Mouse (Mus musculus) CH12.LX (cell line): ENCODE measurements around the gene Atg5. TPM values are rescaled to one million over a fixed set of nuclear protein-coding genes. Genes with fewer than 3 reads are reported as not detected.

Experiments used
- DNase-seq: peaks from one replicate; pipeline ENCODE4 v3.0.0-alpha.2; 2013; ENCODE audit errors: extremely low read depth
- H3K27ac ChIP-seq: 2 replicates; pipeline ENCODE4 v1.5.1; 2012; ENCODE audit warnings: low read depth, mild to moderate bottlenecking, control low read depth, moderate library complexity; ENCODE audit not compliant: insufficient read depth
- H3K27me3 ChIP-seq: replicated peaks from 2 replicates; pipeline ENCODE3; 2012; ENCODE audit warnings: inconsistent platforms
- H3K36me3 ChIP-seq, 2 experiments: replicated peaks in 1 of 2; 2 replicates each; pipeline versions ENCODE3 to v1.6.1; 2012; ENCODE audit warnings: inconsistent platforms in 1 of 2, low read length in 1 of 2, mild to moderate bottlenecking in 1 of 2, mixed read lengths in 1 of 2, moderate library complexity in 1 of 2; ENCODE audit not compliant: control insufficient read depth in 1 of 2, insufficient read depth in 1 of 2
- H3K4me1 ChIP-seq, 2 experiments: 2 replicates each; pipeline ENCODE4 v1.6.1; 2012; ENCODE audit warnings: inconsistent platforms in 1 of 2, moderate library complexity in 1 of 2; ENCODE audit not compliant: insufficient read depth in 2 of 2, control insufficient read depth in 1 of 2
- H3K4me2 ChIP-seq: 2 replicates; pipeline ENCODE4 v1.6.1; 2012; ENCODE audit warnings: low read depth, mild to moderate bottlenecking, control low read depth; ENCODE audit not compliant: poor library complexity, insufficient read depth, severe bottlenecking
- H3K4me3 ChIP-seq, 3 experiments: fragments of 150-350 bp in 1 of 3; sonication (generic) in 1 of 3; replicated peaks in 1 of 3; 2 replicates each; pipeline versions ENCODE3 to v1.5.1; 2011 to 2012; ENCODE audit warnings: low read depth in 2 of 3, low read length in 2 of 3, mild to moderate bottlenecking in 2 of 3, moderate library complexity in 2 of 3, control low read depth in 1 of 3, improper control_type of control experiment in 1 of 3, inconsistent platforms in 1 of 3, mixed read lengths in 1 of 3; ENCODE audit not compliant: poor library complexity in 1 of 3
- H3K79me2 ChIP-seq: replicated peaks from 2 replicates; pipeline ENCODE4 v1.6.1; 2012; ENCODE audit warnings: mild to moderate bottlenecking, moderate library complexity; ENCODE audit not compliant: control insufficient read depth, poor library complexity, insufficient read depth, severe bottlenecking; ENCODE audit errors: extremely low read depth
- H3K9ac ChIP-seq: 2 replicates; pipeline ENCODE4 v1.6.1; 2012; ENCODE audit warnings: low read depth, mild to moderate bottlenecking, control low read depth, moderate library complexity; ENCODE audit not compliant: insufficient read depth
- H3K9me3 ChIP-seq: replicated peaks from 2 replicates; pipeline ENCODE3; 2012; ENCODE audit warnings: low read length, inconsistent platforms, mixed read lengths
- BHLHE40 ChIP-seq: IDR thresholded peaks from 2 replicates; pipeline ENCODE4 v1.6.1; 2011; ENCODE audit warnings: mild to moderate bottlenecking, low read depth, low read length, improper control_type of control experiment
- ELF1 ChIP-seq: IDR thresholded peaks from 2 replicates; pipeline ENCODE4 v1.6.1; 2014; ENCODE audit warnings: low read depth, mild to moderate bottlenecking, inconsistent platforms, low read length, improper control_type of control experiment
- EP300 ChIP-seq: IDR thresholded peaks from 2 replicates; pipeline ENCODE4 v1.6.1; 2011; ENCODE audit warnings: low read length, improper control_type of control experiment
- ETS1 ChIP-seq: conservative IDR thresholded peaks from 2 replicates; pipeline ENCODE4 v1.6.1; 2012; ENCODE audit warnings: low read depth, mild to moderate bottlenecking, inconsistent platforms, low read length, improper control_type of control experiment, moderate library complexity
- GABPA ChIP-seq: IDR thresholded peaks from 2 replicates; pipeline ENCODE4 v1.6.1; 2012; ENCODE audit warnings: low read depth, low read length, improper control_type of control experiment, inconsistent platforms; ENCODE audit not compliant: insufficient replicate concordance
- JUND ChIP-seq: conservative IDR thresholded peaks from 2 replicates; pipeline ENCODE4 v1.6.1; 2011; ENCODE audit warnings: low read depth, low read length, improper control_type of control experiment
- KAT2A ChIP-seq: IDR thresholded peaks from 2 replicates; pipeline ENCODE4 v1.6.1; 2012; ENCODE audit warnings: low read length, improper control_type of control experiment, inconsistent platforms; ENCODE audit not compliant: insufficient replicate concordance
- MAFK ChIP-seq: IDR thresholded peaks from 2 replicates; pipeline ENCODE4 v1.6.1; 2011; ENCODE audit warnings: low read length, improper control_type of control experiment; ENCODE audit not compliant: insufficient replicate concordance
- MAX ChIP-seq: IDR thresholded peaks from 2 replicates; pipeline ENCODE4 v1.6.1; 2011; ENCODE audit warnings: low read length, improper control_type of control experiment
- MAZ ChIP-seq: IDR thresholded peaks from 2 replicates; pipeline ENCODE4 v1.6.1; 2012; ENCODE audit warnings: low read depth, mild to moderate bottlenecking, inconsistent platforms, low read length, improper control_type of control experiment, moderate library complexity
- NELFE ChIP-seq: IDR thresholded peaks from 2 replicates; pipeline ENCODE4 v1.6.1; 2011; ENCODE audit warnings: low read depth, low read length, improper control_type of control experiment
- NRF1 ChIP-seq: IDR thresholded peaks from 2 replicates; pipeline ENCODE4 v1.6.1; 2014; ENCODE audit warnings: low read depth, mild to moderate bottlenecking, inconsistent platforms, low read length, improper control_type of control experiment, moderate library complexity
- PAX5 ChIP-seq: IDR thresholded peaks from 2 replicates; pipeline ENCODE4 v1.6.1; 2012; ENCODE audit warnings: low read length, inconsistent platforms, mixed read lengths
- POLR2A ChIP-seq: IDR thresholded peaks from 2 replicates; pipeline ENCODE4 v1.6.1; 2011; ENCODE audit warnings: low read depth, mild to moderate bottlenecking, improper control_type of control experiment, low read length
- RCOR1 ChIP-seq: conservative IDR thresholded peaks from 2 replicates; pipeline ENCODE4 v1.6.1; 2012; ENCODE audit warnings: low read depth, mild to moderate bottlenecking, inconsistent platforms, low read length, improper control_type of control experiment
- SMC3 ChIP-seq: IDR thresholded peaks from 2 replicates; pipeline ENCODE4 v1.6.1; 2011; ENCODE audit warnings: low read depth, low read length, improper control_type of control experiment
- TCF12 ChIP-seq: IDR thresholded peaks from 2 replicates; pipeline ENCODE4 v1.6.1; 2014; ENCODE audit warnings: low read depth, mild to moderate bottlenecking, inconsistent platforms, low read length, improper control_type of control experiment
- UBTF ChIP-seq: IDR thresholded peaks from 2 replicates; pipeline ENCODE4 v1.6.1; 2012; ENCODE audit warnings: low read depth, mild to moderate bottlenecking, inconsistent platforms, low read length, improper control_type of control experiment, moderate library complexity
- USF1 ChIP-seq: IDR thresholded peaks from 2 replicates; pipeline ENCODE4 v1.6.1; 2014; ENCODE audit warnings: low read depth, mild to moderate bottlenecking, inconsistent platforms, low read length, improper control_type of control experiment
- ZC3H11A ChIP-seq: IDR thresholded peaks from 2 replicates; pipeline ENCODE4 v1.6.1; 2012; ENCODE audit warnings: low read depth, mild to moderate bottlenecking, inconsistent platforms, low read length, improper control_type of control experiment
- ZMIZ1 ChIP-seq: IDR thresholded peaks from 2 replicates; pipeline ENCODE4 v1.6.1; 2012; ENCODE audit warnings: low read depth, mild to moderate bottlenecking, inconsistent platforms, low read length, improper control_type of control experiment
- ZNF384 ChIP-seq: IDR thresholded peaks from 2 replicates; pipeline ENCODE4 v1.6.1; 2012; ENCODE audit warnings: low read depth, low read length, improper control_type of control experiment, inconsistent platforms
- dilution Hi-C: fragments of 300-500 bp; cut with MboI; formaldehyde crosslinking; loops from 2 replicates; pipeline ENCODE4 v1.14.3; 2020; ENCODE audit warnings: low sequenced_read_pairs; ENCODE audit not compliant: extremely low pct_unique_long_range_greater_than_20kb, extremely low pct_ligation_motif_present
- in situ Hi-C: fragments of 300-500 bp; cut with MboI; formaldehyde crosslinking; loops from 3 replicates; pipeline ENCODE4 v1.14.3; 2019; ENCODE audit warnings: low sequenced_read_pairs, low pct_ligation_motif_present, low pct_unique_long_range_greater_than_20kb, mixed read lengths
- polyA plus RNA-seq: library from polyadenylated mRNA; unstranded; fragments of >175 nt; gene quantifications from 2 replicates; pipeline ENCODE4 v1.2.1, GENCODE M21; 2012; ENCODE audit warnings: low read depth; ENCODE audit not compliant: insufficient read length
- total RNA-seq, 2 experiments: library from RNA; depleted of rRNA; stranded (reverse); fragments of 300-350 nt in 1 of 2; fragments of >200 nt in 1 of 2; gene quantifications; 2 replicates each; pipeline ENCODE4 v1.2.3; 2012 to 2014

The Atg5 gene
- total and polyA plus RNA-seq, 3 experiments = 15.6 to 47.5 (median 34.7) TPM

- H3K79me2 ChIP-seq = no peaks in the 10 kb centered on the region
- no peaks in the 10 kb centered on the region for H3K9me3 ChIP-seq
- no peak overlapping the region for H3K4me3 ChIP-seq
- DNase-seq = no peak
- H3K4me2 ChIP-seq = no peak overlapping the region
- dilution Hi-C loops (no loop called here), in situ Hi-C loops (no loop called here)
- no peaks in the 10 kb centered on the region for H3K27me3 ChIP-seq
- H3K4me1 ChIP-seq = peaks cover 3 to 40% of the 10 kb centered on the region in 2 experiments
- no peak overlapping the region for H3K9ac ChIP-seq
- TF ChIP-seq UBTF (no peak), GABPA (no peak), NELFE (no peak), USF1 (no peak), ELF1 (no peak), NRF1 (no peak), SMC3 (no peak)
- no peak overlapping the region for H3K27ac ChIP-seq
- peaks cover 14 to 45% of the 10 kb centered on the region in 2 experiments for H3K36me3 ChIP-seq
These were observed 80.6 kb downstream of the Atg5 start for GRCm38 (mm10) chr10:44348474-44349415.

DNA sequence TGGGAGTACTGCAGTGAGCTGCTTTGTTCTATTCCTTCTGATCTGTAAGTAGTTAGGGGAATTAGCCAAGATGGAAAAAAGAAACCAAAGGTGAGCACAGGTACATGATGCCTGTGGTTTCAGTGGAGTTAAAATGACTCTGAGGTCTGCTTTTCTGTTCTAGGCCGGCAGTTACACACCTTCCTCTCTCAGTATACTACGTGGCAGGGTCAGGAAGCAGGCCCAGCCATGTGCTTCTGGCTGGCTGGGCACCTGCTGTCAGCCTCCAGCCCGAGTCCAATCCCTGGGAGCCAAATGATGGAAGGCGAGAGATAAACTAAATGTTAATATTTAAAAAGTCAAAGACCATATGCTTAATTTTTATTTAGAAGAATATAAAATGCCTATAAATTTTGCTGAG is 85.3 kb downstream of the Atg5 start:
- no peaks in the 10 kb centered on the region for H3K27me3 ChIP-seq
- H3K9ac ChIP-seq = no peak overlapping the region
- H3K4me2 ChIP-seq = no peak overlapping the region
- no peak for DNase-seq
- TF ChIP-seq MAFK (peak; percentile 61; the same call in 1 of the 2 replicates), SMC3 (no peak)
- no peak overlapping the region for H3K27ac ChIP-seq
- no peaks in the 10 kb centered on the region for H3K9me3 ChIP-seq
- in situ Hi-C loops = no loop called here
- H3K36me3 ChIP-seq = peaks cover 5 to 34% of the 10 kb centered on the region in 2 experiments
- peaks cover 0 to 24% of the 10 kb centered on the region in 2 experiments; a peak in 2 of 4 replicates for H3K4me1 ChIP-seq
- H3K4me3 ChIP-seq = no peak overlapping the region
- no peaks in the 10 kb centered on the region for H3K79me2 ChIP-seq
- dilution Hi-C loops = no loop called here

GRCm38 (mm10) chr10:44354393-44354792 is 86.2 kb downstream of the Atg5 start:
- Histone ChIP-seq H3K27me3 (no peaks in the 10 kb centered on the region), H3K4me2 (no peak overlapping the region), H3K4me3 (no peak overlapping the region)

More at GRCm38 (mm10) chr10:44354393-44354792, 86.2 kb downstream of the Atg5 start:
- Histone ChIP-seq H3K27ac (no peak overlapping the region), H3K9me3 (no peaks in the 10 kb centered on the region), H3K79me2 (no peaks in the 10 kb centered on the region), H3K4me1 (peaks cover 0 to 24% of the 10 kb centered on the region in 2 experiments; a peak in 2 of 4 replicates), H3K36me3 (peaks cover 3 to 31% of the 10 kb centered on the region in 2 experiments), H3K9ac (no peak overlapping the region)
- in situ Hi-C loops (no loop called here), dilution Hi-C loops (no loop called here)
- DNase-seq = no peak
- TF ChIP-seq EP300 = no peak
- TF ChIP-seq TCF12 = no peak
- TF ChIP-seq MAX = no peak
- TF ChIP-seq POLR2A = no peak
- TF ChIP-seq ZMIZ1 = no peak
- no peak for TF ChIP-seq JUND
- no peak for TF ChIP-seq ZC3H11A
- no peak for TF ChIP-seq BHLHE40
- no peak for TF ChIP-seq ZNF384
- TF ChIP-seq MAZ = no peak
- TF ChIP-seq RCOR1 = no peak
- no peak for TF ChIP-seq KAT2A
- TF ChIP-seq PAX5 = no peak
- no peak for TF ChIP-seq USF1
- TF ChIP-seq NELFE = no peak
- no peak for TF ChIP-seq ETS1
